Mouse (Mus musculus): Measurements from ENCODE around the gene Clmn. TPM values are rescaled to one million over a fixed set of nuclear protein-coding genes. Genes with fewer than 3 reads are reported as not detected.

Gene Clmn
- polyA plus RNA-seq, 1 experiment from 2014 or later: 5.5 TPM

DNA sequence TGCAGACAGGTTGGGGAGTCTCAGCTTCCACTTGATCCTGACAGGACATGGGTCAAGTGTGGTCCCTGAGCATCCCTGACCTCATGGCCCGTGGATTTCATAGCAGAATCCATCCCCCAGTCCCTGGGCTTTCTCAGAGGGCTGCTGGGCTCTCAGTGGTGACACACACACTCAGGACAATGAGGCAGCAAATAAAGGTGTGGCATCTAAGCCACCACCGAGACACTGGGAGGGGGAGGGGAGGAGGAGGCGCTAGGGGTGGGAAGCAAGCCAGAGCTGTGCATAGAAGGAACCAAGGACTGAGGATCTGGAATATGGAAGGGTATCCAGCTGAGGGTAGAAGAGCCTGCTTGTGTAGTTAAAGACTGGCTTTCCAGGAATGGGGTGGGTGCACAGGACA, 11.2 kb upstream of the Clmn start:
- no peak overlapping the region for H3K9ac ChIP-seq (ENCODE audit: low read length)
- ATAC-seq (ENCODE audit: low FRiP score, low TSS enrichment) (peak; percentile 81), DNase-seq (ENCODE audit: low spot score) (peak; percentile 76)
- H3K4me3 ChIP-seq (ENCODE audit: low read depth, low read length): no peak overlapping the region
- no peaks in the 10 kb centered on the region for H3K36me3 ChIP-seq (ENCODE audit: control insufficient read depth, insufficient read depth, low read length)
- no peak overlapping the region for H3K4me2 ChIP-seq (replicated peaks; ENCODE audit: low read depth)
- H3K4me1 ChIP-seq (replicated peaks; ENCODE audit: control insufficient read depth, insufficient read depth): no peaks in the 10 kb centered on the region
- H3K9me3 ChIP-seq (ENCODE audit: control insufficient read depth, low read length): no peaks in the 10 kb centered on the region
- TF ChIP-seq EP300 (optimal IDR thresholded peaks at IDR 0.05): no peak
- no peak for TF ChIP-seq CTCF (IDR thresholded peaks at IDR 0.05; ENCODE audit: low read depth)
- H3K27ac ChIP-seq (replicated peaks): peak overlapping the region; percentile 65; the same call in 1 of the 2 replicates
- no peaks in the 10 kb centered on the region for H3K27me3 ChIP-seq (ENCODE audit: control insufficient read depth, insufficient read depth, low read length)
- WGBS: 34% methylated on average over 3 of the region's 3 CpGs

DNA sequence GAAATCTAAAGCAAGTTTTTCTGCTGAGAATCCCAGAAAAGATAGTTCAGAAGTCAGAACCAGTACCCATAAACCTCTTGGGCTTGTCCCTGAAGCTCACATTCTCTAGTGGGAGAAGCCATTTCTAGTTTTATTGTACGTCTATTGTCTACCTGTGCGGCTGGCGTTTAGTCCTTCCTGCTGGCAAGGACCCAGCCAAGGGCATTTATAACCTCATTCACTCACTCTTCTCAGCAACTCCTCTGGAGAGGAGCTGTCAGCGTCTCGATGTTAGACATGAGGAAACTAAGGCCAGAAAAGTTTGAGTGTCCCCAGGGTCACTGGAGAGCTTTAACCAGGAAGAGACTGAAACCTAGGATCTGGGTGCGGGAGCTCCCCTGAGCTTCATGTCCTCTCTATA, 7.1 kb upstream of the Clmn start:
- H3K27me3 ChIP-seq (ENCODE audit: control insufficient read depth, insufficient read depth, low read length): no peaks in the 10 kb centered on the region
- H3K27ac ChIP-seq (replicated peaks): no peak overlapping the region
- H3K9me3 ChIP-seq (ENCODE audit: control insufficient read depth, low read length): no peaks in the 10 kb centered on the region
- WGBS: 91% methylated on average over 6 of the region's 6 CpGs
- H3K36me3 ChIP-seq (ENCODE audit: control insufficient read depth, insufficient read depth, low read length): no peaks in the 10 kb centered on the region
- H3K9ac ChIP-seq (ENCODE audit: low read length): no peak overlapping the region
- no peak overlapping the region for H3K4me3 ChIP-seq (ENCODE audit: low read depth, low read length)
- H3K4me1 ChIP-seq (replicated peaks; ENCODE audit: control insufficient read depth, insufficient read depth): no peaks in the 10 kb centered on the region
- ATAC-seq (ENCODE audit: low FRiP score, low TSS enrichment): no peak
- H3K4me2 ChIP-seq (replicated peaks; ENCODE audit: low read depth): no peak overlapping the region
- TF ChIP-seq CTCF (IDR thresholded peaks at IDR 0.05; ENCODE audit: low read depth): no peak
- TF ChIP-seq EP300 (optimal IDR thresholded peaks at IDR 0.05): no peak
- no peak for DNase-seq (ENCODE audit: low spot score)

DNA sequence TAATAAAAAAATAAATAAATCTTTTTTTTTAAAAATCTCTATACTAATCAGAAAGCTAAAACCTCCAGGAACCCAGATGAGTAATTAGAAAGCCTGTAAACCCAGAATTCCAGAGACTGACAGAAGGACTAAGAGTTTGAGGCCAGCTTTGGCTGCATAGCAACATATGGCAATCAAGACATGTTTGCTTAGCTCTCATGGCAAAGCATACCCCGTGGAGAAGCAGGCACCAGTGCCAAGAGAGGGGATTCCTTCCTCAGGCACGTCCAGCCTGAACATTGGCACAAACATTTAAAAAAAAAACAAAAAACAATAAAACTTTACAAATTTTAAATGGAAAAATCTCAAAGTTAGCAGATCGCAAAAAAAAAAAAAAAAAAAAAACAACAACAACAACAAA, 4.9 kb upstream of the Clmn start:
- no peak overlapping the region for H3K4me2 ChIP-seq (replicated peaks; ENCODE audit: low read depth)
- H3K27ac ChIP-seq (replicated peaks): no peak overlapping the region
- no peak for DNase-seq (ENCODE audit: low spot score)
- no peak overlapping the region for H3K9ac ChIP-seq (ENCODE audit: low read length)
- no peak for ATAC-seq (ENCODE audit: low FRiP score, low TSS enrichment)
- WGBS: 74% methylated on average over 3 of the region's 3 CpGs
- H3K27me3 ChIP-seq (ENCODE audit: control insufficient read depth, insufficient read depth, low read length): no peaks in the 10 kb centered on the region
- no peak overlapping the region for H3K4me3 ChIP-seq (ENCODE audit: low read depth, low read length)
- no peaks in the 10 kb centered on the region for H3K4me1 ChIP-seq (replicated peaks; ENCODE audit: control insufficient read depth, insufficient read depth)
- no peaks in the 10 kb centered on the region for H3K36me3 ChIP-seq (ENCODE audit: control insufficient read depth, insufficient read depth, low read length)
- no peak for TF ChIP-seq EP300 (optimal IDR thresholded peaks at IDR 0.05)
- no peaks in the 10 kb centered on the region for H3K9me3 ChIP-seq (ENCODE audit: control insufficient read depth, low read length)

DNA sequence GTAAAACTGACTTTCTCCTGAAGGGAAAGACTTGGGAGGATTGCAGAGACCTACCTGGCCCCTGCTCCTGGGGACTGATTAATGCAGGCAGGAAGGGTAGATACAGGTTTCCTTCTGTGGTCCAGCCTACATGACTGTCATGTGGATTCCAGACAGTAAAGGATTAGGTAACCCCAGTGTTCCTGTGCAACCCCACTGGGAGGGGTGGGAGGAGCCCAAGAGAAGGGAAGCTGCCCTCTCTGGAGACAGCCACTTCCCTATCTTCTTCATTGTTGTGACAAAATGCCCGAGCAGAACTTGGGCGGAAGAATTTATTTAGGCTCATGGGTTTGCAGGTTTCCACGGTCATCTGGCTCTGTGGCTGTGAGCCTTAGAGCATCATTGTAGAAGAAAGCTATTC, 3.6 kb upstream of the Clmn start:
- 74% methylated on average over 3 of the region's 3 CpGs for WGBS
- TF ChIP-seq EP300 (optimal IDR thresholded peaks at IDR 0.05) (no peak), CTCF (IDR thresholded peaks at IDR 0.05; ENCODE audit: low read depth) (no peak)

DNA sequence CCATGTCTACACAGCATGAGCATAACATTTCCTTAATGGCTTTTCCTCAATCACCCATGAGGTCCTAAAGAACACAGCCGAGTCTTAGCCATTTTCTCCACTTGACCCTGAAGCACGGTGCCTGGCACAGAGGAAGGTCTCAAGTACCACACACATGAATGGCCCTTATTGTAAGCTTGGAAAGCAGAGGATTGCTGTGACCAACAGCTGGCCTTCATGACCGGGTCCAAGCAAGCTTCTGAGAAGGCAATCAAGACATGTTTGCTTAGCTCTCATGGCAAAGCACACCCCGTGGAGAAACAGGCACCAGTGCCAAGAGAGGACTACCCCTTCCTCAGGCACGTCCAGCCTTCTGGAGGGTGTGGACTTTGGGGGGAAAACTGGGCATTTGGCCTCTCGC, 3.0 kb upstream of the Clmn start:
- Histone ChIP-seq H3K27me3 (ENCODE audit: control insufficient read depth, insufficient read depth, low read length) (no peaks in the 10 kb centered on the region), H3K4me1 (replicated peaks; ENCODE audit: control insufficient read depth, insufficient read depth) (no peaks in the 10 kb centered on the region), H3K4me3 (ENCODE audit: low read depth, low read length) (no peak overlapping the region), H3K9ac (ENCODE audit: low read length) (no peak overlapping the region), H3K9me3 (ENCODE audit: control insufficient read depth, low read length) (no peaks in the 10 kb centered on the region), H3K27ac (replicated peaks) (peak overlapping the region; percentile 49; the same call in 1 of the 2 replicates), H3K36me3 (ENCODE audit: control insufficient read depth, insufficient read depth, low read length) (no peaks in the 10 kb centered on the region), H3K4me2 (replicated peaks; ENCODE audit: low read depth) (no peak overlapping the region)
- 53% methylated on average over 6 of the region's 6 CpGs for whole genome bisulfite sequencing
- ATAC-seq (ENCODE audit: low FRiP score, low TSS enrichment) (peak; percentile 38), DNase-seq (ENCODE audit: low spot score) (peak; percentile 60)
- TF ChIP-seq EP300 (optimal IDR thresholded peaks at IDR 0.05) (no peak), CTCF (IDR thresholded peaks at IDR 0.05; ENCODE audit: low read depth) (no peak)

More for the DNA sequence above, 3.6 kb upstream of the Clmn start:
- H3K9ac ChIP-seq (ENCODE audit: low read length): no peak overlapping the region
- H3K4me1 ChIP-seq (replicated peaks; ENCODE audit: control insufficient read depth, insufficient read depth): no peaks in the 10 kb centered on the region
- no peak overlapping the region for H3K27ac ChIP-seq (replicated peaks)
- ATAC-seq (ENCODE audit: low FRiP score, low TSS enrichment): no peak
- no peaks in the 10 kb centered on the region for H3K9me3 ChIP-seq (ENCODE audit: control insufficient read depth, low read length)
- H3K4me2 ChIP-seq (replicated peaks; ENCODE audit: low read depth): no peak overlapping the region
- no peak overlapping the region for H3K4me3 ChIP-seq (ENCODE audit: low read depth, low read length)
- H3K27me3 ChIP-seq (ENCODE audit: control insufficient read depth, insufficient read depth, low read length): no peaks in the 10 kb centered on the region
- DNase-seq (ENCODE audit: low spot score): no peak
- H3K36me3 ChIP-seq (ENCODE audit: control insufficient read depth, insufficient read depth, low read length): no peaks in the 10 kb centered on the region

DNA sequence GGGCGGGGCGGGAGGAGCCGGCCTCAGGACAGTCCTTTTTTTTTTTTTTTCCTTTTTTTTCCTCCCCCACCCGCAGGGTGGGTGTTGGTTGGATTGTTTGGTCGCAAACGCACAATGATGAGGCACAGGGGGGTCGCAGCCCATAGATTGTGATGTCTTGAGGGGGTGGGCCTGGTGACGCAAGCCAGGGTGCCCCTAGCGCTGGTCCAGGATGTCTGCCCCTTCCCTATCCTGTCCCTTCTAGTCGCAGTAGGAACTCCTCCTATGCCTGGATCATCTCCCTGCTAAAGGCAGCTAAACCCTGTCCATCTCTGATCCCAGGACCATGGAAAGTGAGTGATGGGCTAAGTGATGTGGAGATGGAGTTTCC, 275 bp upstream of the Clmn start:
- Histone ChIP-seq H3K4me1 (replicated peaks; ENCODE audit: control insufficient read depth, insufficient read depth) (no peaks in the 10 kb centered on the region), H3K36me3 (ENCODE audit: control insufficient read depth, insufficient read depth, low read length) (no peaks in the 10 kb centered on the region), H3K9me3 (ENCODE audit: control insufficient read depth, low read length) (no peaks in the 10 kb centered on the region), H3K27ac (replicated peaks) (peak overlapping the region; percentile 83; the same call in 1 of the 2 replicates), H3K9ac (ENCODE audit: low read length) (peak overlapping the region; percentile 85), H3K4me2 (replicated peaks; ENCODE audit: low read depth) (peak overlapping the region; percentile 91), H3K4me3 (ENCODE audit: low read depth, low read length) (peak overlapping the region; percentile 75), H3K27me3 (ENCODE audit: control insufficient read depth, insufficient read depth, low read length) (no peaks in the 10 kb centered on the region)
- 0% methylated on average over 7 of the region's 10 CpGs for WGBS
- ATAC-seq (ENCODE audit: low FRiP score, low TSS enrichment) (no peak), DNase-seq (ENCODE audit: low spot score) (no peak)
- no peak; the same call in 1 of the 2 replicates for TF ChIP-seq CTCF (IDR thresholded peaks at IDR 0.05; ENCODE audit: low read depth)
- no peak for TF ChIP-seq EP300 (optimal IDR thresholded peaks at IDR 0.05)
